Mouse (Mus musculus) heart, postnatal 0 days (tissue): ENCODE results near the gene Oard1.

Experiments used
- CTCF ChIP-seq: IDR thresholded peaks from 2 replicates; pipeline ENCODE4 v1.5.1; 2016; ENCODE audit warnings: antibody characterized with exemption, control low read depth, low read depth
- EP300 ChIP-seq: IDR thresholded peaks from 2 replicates; pipeline ENCODE4 v1.6.1; 2016; ENCODE audit warnings: antibody characterized with exemption, low read depth

DNA sequence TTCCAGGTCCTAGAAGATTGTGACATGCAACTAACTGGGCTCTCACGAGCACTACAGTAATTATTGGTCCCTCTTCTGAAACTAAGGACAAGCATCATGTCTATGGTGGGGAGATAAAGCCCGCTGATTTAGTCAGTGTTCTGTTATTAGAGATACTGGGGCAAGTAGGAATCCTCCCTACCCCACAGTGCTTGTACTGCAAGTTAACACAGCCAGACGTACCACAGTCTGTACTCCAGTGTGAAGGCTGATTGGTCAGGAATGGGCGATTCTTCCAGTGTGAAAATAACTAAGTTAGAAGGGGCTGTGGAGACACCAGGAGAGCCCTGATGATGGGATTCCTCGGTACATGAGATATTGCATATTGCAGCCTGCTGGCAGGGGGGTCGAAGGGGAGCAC is 7.7 kb downstream of the Oard1 start:
- TF ChIP-seq CTCF (no peak), EP300 (no peak)
